Mouse (Mus musculus) neural tube, embryonic 15.5 days (tissue): ENCODE measurements around the gene Armc7. TPM values are rescaled to one million over a fixed set of nuclear protein-coding genes. Genes with fewer than 3 reads are reported as not detected.

Experiments
- ATAC-seq: fragments of 200-750 bp; cut with Nextera tagmentation; 2 replicates; pipeline ENCODE4 v1.8.0; 2017; ENCODE audit warnings: mild to moderate bottlenecking, moderate TSS enrichment, moderate library complexity; ENCODE audit not compliant: low FRiP score
- H3K27ac ChIP-seq: fragments of 300-500 bp; sonication (generic); replicated peaks from 2 replicates; pipeline ENCODE4 v1.5.1; 2015; ENCODE audit warnings: mild to moderate bottlenecking, inconsistent platforms
- H3K27me3 ChIP-seq: fragments of 300-500 bp; sonication (generic); replicated peaks from 2 replicates; pipeline ENCODE4 v1.6.1; 2015; ENCODE audit warnings: inconsistent platforms
- H3K36me3 ChIP-seq: fragments of 300-500 bp; sonication (generic); 2 replicates; pipeline ENCODE4 v1.6.1; 2015; ENCODE audit warnings: inconsistent platforms
- H3K4me1 ChIP-seq: fragments of 300-500 bp; sonication (generic); 2 replicates; pipeline ENCODE4 v1.6.1; 2015; ENCODE audit warnings: inconsistent platforms
- H3K4me2 ChIP-seq: fragments of 300-500 bp; sonication (generic); 2 replicates; pipeline ENCODE4 v1.6.1; 2015; ENCODE audit warnings: inconsistent platforms, mild to moderate bottlenecking, moderate library complexity
- H3K4me3 ChIP-seq: fragments of 300-500 bp; sonication (generic); replicated peaks from 2 replicates; pipeline ENCODE4 v1.5.1; 2015; ENCODE audit warnings: mild to moderate bottlenecking, inconsistent platforms
- H3K9ac ChIP-seq: fragments of 300-500 bp; sonication (generic); replicated peaks from 2 replicates; pipeline ENCODE4 v1.6.1; 2015; ENCODE audit warnings: mild to moderate bottlenecking, inconsistent platforms
- H3K9me3 ChIP-seq: fragments of 300-500 bp; sonication (generic); replicated peaks from 2 replicates; pipeline ENCODE4 v1.6.1; 2016; ENCODE audit warnings: inconsistent platforms
- WGBS: fragments of 180-500 bp; shearing (Covaris S2); methylation state at CpG from one replicate; pipeline ENCODE4 v1.1.7; 2015; ENCODE audit warnings: mixed read lengths; 5-methylcytosine and 5-hydroxymethylcytosine counted together
- polyA plus RNA-seq: library from polyadenylated mRNA; unstranded; fragments of >200 nt; fragmentation: Nextera tagmentation; extraction: Ambion mirVana; gene quantifications from 2 replicates; pipeline ENCODE4 v1.2.1, GENCODE M21; 2015

Armc7 gene
- 16.2 and 17.8 TPM in 2 replicates for polyA plus RNA-seq

- H3K4me2 ChIP-seq = peak within 1 kb of the TSS; percentile 91
- no peaks in the 10 kb centered on the region for H3K27me3 ChIP-seq
- H3K27ac ChIP-seq = peak within 1 kb of the TSS; percentile 84
- peak within 1 kb of the TSS; percentile 93 for H3K4me3 ChIP-seq
- ATAC-seq = peak; percentile 97
- H3K36me3 ChIP-seq = peaks cover 15% of the 10 kb centered on the region; the same call in 1 of the 2 replicates
- WGBS = under 1% methylated on average over 26 of the region's 26 CpGs
- peaks cover 39% of the 10 kb centered on the region for H3K4me1 ChIP-seq
- peak within 1 kb of the TSS; percentile 74 for H3K9ac ChIP-seq
- H3K9me3 ChIP-seq = no peaks in the 10 kb centered on the region
Measured at GRCm38 (mm10) chr11:115475025-115475757, at the start of gene Armc7. Armc7 (plus strand) TSS chr11:115475667.

GRCm38 (mm10) chr11:115425671-115426070, 49.8 kb upstream of the Armc7 start:
- peaks cover 44% of the 10 kb centered on the region for H3K36me3 ChIP-seq
- H3K27me3 ChIP-seq = no peaks in the 10 kb centered on the region
- H3K27ac ChIP-seq = no peak overlapping the region
- peaks cover 35% of the 10 kb centered on the region for H3K4me1 ChIP-seq
- 78% methylated on average over 6 of the region's 6 CpGs for WGBS
- H3K9ac ChIP-seq = 0 out of 2 replicates have a peak overlapping the region, but pooled peaks have one; percentile 10
- no peak overlapping the region for H3K4me2 ChIP-seq
- no peaks in the 10 kb centered on the region for H3K9me3 ChIP-seq
- no peak overlapping the region for H3K4me3 ChIP-seq
- no peak for ATAC-seq

- Histone ChIP-seq H3K4me3 (0 out of 2 replicates have a peak overlapping the region, but pooled peaks have one; percentile 8), H3K4me2 (peak overlapping the region; percentile 41), H3K9me3 (no peaks in the 10 kb centered on the region), H3K4me1 (peaks cover 20% of the 10 kb centered on the region), H3K27me3 (no peaks in the 10 kb centered on the region), H3K36me3 (peaks cover 64% of the 10 kb centered on the region), H3K9ac (0 out of 2 replicates have a peak overlapping the region, but pooled peaks have one; percentile 31), H3K27ac (peak overlapping the region; percentile 63)
- peak; percentile 68 for ATAC-seq
- 36% methylated on average over 20 of the region's 20 CpGs for WGBS
Measured at GRCm38 (mm10) chr11:115427482-115428331, 47.8 kb upstream of the Armc7 start.

- Histone ChIP-seq H3K4me2 (no peak overlapping the region), H3K36me3 (peaks cover 63% of the 10 kb centered on the region), H3K4me1 (peaks cover 20% of the 10 kb centered on the region), H3K4me3 (no peak overlapping the region), H3K27me3 (no peaks in the 10 kb centered on the region), H3K9ac (no peak overlapping the region), H3K27ac (no peak overlapping the region), H3K9me3 (no peaks in the 10 kb centered on the region)
- WGBS = 88% methylated on average over 7 of the region's 7 CpGs
- no peak for ATAC-seq
Measured at GRCm38 (mm10) chr11:115429307-115429706, 46.2 kb upstream of the Armc7 start.

- no peak overlapping the region for H3K9ac ChIP-seq
- ATAC-seq = no peak
- 96% methylated on average over 6 of the region's 6 CpGs for WGBS
- H3K4me1 ChIP-seq = peaks cover 14% of the 10 kb centered on the region
- no peak overlapping the region for H3K27ac ChIP-seq
- no peaks in the 10 kb centered on the region for H3K9me3 ChIP-seq
- no peaks in the 10 kb centered on the region; the same call in 1 of the 2 replicates for H3K27me3 ChIP-seq
- no peak overlapping the region for H3K4me3 ChIP-seq
- H3K36me3 ChIP-seq = peaks cover 53% of the 10 kb centered on the region
- no peak overlapping the region for H3K4me2 ChIP-seq
Measured at GRCm38 (mm10) chr11:115430561-115430960, 44.9 kb upstream of the Armc7 start.

GRCm38 (mm10) chr11:115432814-115433213, 42.7 kb upstream of the Armc7 start:
- Histone ChIP-seq H3K27me3 (no peaks in the 10 kb centered on the region; the same call in 1 of the 2 replicates), H3K4me2 (no peak overlapping the region), H3K4me3 (no peak overlapping the region), H3K4me1 (peaks cover 16% of the 10 kb centered on the region), H3K36me3 (peaks cover 39% of the 10 kb centered on the region), H3K27ac (no peak overlapping the region), H3K9ac (no peak overlapping the region), H3K9me3 (no peaks in the 10 kb centered on the region)
- WGBS = 86% methylated on average over 4 of the region's 4 CpGs
- no peak for ATAC-seq

- Histone ChIP-seq H3K4me1 (peaks cover 13% of the 10 kb centered on the region), H3K4me2 (no peak overlapping the region), H3K36me3 (peaks cover 39% of the 10 kb centered on the region), H3K9ac (no peak overlapping the region), H3K27ac (no peak overlapping the region), H3K4me3 (no peak overlapping the region), H3K9me3 (no peaks in the 10 kb centered on the region), H3K27me3 (no peaks in the 10 kb centered on the region; the same call in 1 of the 2 replicates)
- 90% methylated on average over 6 of the region's 6 CpGs for WGBS
- ATAC-seq = no peak
Measured at GRCm38 (mm10) chr11:115433342-115433741, 42.1 kb upstream of the Armc7 start.

GRCm38 (mm10) chr11:115435596-115436337, 39.7 kb upstream of the Armc7 start:
- H3K27ac ChIP-seq = 0 out of 2 replicates have a peak overlapping the region, but pooled peaks have one; percentile 28
- peak overlapping the region; percentile 31 for H3K4me3 ChIP-seq
- WGBS = 6% methylated on average over 31 of the region's 31 CpGs
- peaks cover 21% of the 10 kb centered on the region for H3K36me3 ChIP-seq
- no peaks in the 10 kb centered on the region; the same call in 1 of the 2 replicates for H3K27me3 ChIP-seq
- peak overlapping the region; percentile 34 for H3K9ac ChIP-seq
- H3K4me2 ChIP-seq = peak overlapping the region; percentile 61
- ATAC-seq = 0 out of 2 replicates have a peak, but pooled peaks have one; percentile 35
- no peaks in the 10 kb centered on the region for H3K9me3 ChIP-seq
- peaks cover 13% of the 10 kb centered on the region for H3K4me1 ChIP-seq

GRCm38 (mm10) chr11:115437571-115438122, 37.8 kb upstream of the Armc7 start:
- WGBS = 85% methylated on average over 5 of the region's 5 CpGs
- Histone ChIP-seq H3K27me3 (no peaks in the 10 kb centered on the region; the same call in 1 of the 2 replicates), H3K9ac (no peak overlapping the region), H3K4me1 (peaks cover 13% of the 10 kb centered on the region), H3K27ac (no peak overlapping the region), H3K9me3 (no peaks in the 10 kb centered on the region), H3K4me2 (no peak overlapping the region), H3K36me3 (peaks cover 2% of the 10 kb centered on the region; the same call in 1 of the 2 replicates), H3K4me3 (no peak overlapping the region)
- no peak for ATAC-seq

- WGBS = 88% methylated on average over 3 of the region's 3 CpGs
- Histone ChIP-seq H3K4me3 (no peak overlapping the region), H3K27ac (no peak overlapping the region), H3K4me2 (no peak overlapping the region), H3K27me3 (no peaks in the 10 kb centered on the region; the same call in 1 of the 2 replicates), H3K4me1 (peaks cover 13% of the 10 kb centered on the region), H3K9ac (no peak overlapping the region), H3K36me3 (no peaks in the 10 kb centered on the region), H3K9me3 (no peaks in the 10 kb centered on the region)
- no peak for ATAC-seq
Measured at GRCm38 (mm10) chr11:115439326-115439725, 36.1 kb upstream of the Armc7 start.
